Mouse (Mus musculus): ENCODE data around the gene Miox.

The Miox gene

GRCm38 (mm10) chr15:89334271-89334670, at the start of gene Miox:
TSS of gene Miox (plus strand) at chr15:89334398.
- peak; percentile 58 for DNase-seq

GRCm38 (mm10) chr15:89285004-89285403, 49.2 kb upstream of the Miox start:
- DNase-seq, result no peak

GRCm38 (mm10) chr15:89285478-89285877, 48.7 kb upstream of the Miox start:
- DNase-seq, result no peak

GRCm38 (mm10) chr15:89286114-89286513, 48.1 kb upstream of the Miox start:
- no peak for DNase-seq

- no peak for DNase-seq
These were observed 47.6 kb upstream of the Miox start for GRCm38 (mm10) chr15:89286582-89286981.

- DNase-seq, result no peak
These were observed 45.9 kb upstream of the Miox start for GRCm38 (mm10) chr15:89288227-89288767.

- no peak for DNase-seq
These were observed 44.7 kb upstream of the Miox start for GRCm38 (mm10) chr15:89289455-89289854.

GRCm38 (mm10) chr15:89291521-89291920, 42.7 kb upstream of the Miox start:
- DNase-seq, result no peak

- no peak for DNase-seq
These were observed 41.4 kb upstream of the Miox start for GRCm38 (mm10) chr15:89292795-89293194.

- DNase-seq, result no peak
These were observed 40.4 kb upstream of the Miox start for GRCm38 (mm10) chr15:89293778-89294177.

GRCm38 (mm10) chr15:89295580-89296165, 38.5 kb upstream of the Miox start:
- no peak for DNase-seq

GRCm38 (mm10) chr15:89296465-89296864, 37.7 kb upstream of the Miox start:
- peak; percentile 57 for DNase-seq

GRCm38 (mm10) chr15:89297695-89298094, 36.5 kb upstream of the Miox start:
- no peak for DNase-seq

- DNase-seq, result peak; percentile 46
These were observed 34.0 kb upstream of the Miox start for GRCm38 (mm10) chr15:89300180-89300579.

- peak; percentile 48 for DNase-seq
These were observed 33.6 kb upstream of the Miox start for GRCm38 (mm10) chr15:89300600-89300999.

GRCm38 (mm10) chr15:89305966-89306365, 28.2 kb upstream of the Miox start:
- no peak for DNase-seq

GRCm38 (mm10) chr15:89307461-89307860, 26.7 kb upstream of the Miox start:
- no peak for DNase-seq

GRCm38 (mm10) chr15:89308406-89309139, 25.6 kb upstream of the Miox start:
- DNase-seq, result no peak

GRCm38 (mm10) chr15:89309962-89310498, 24.2 kb upstream of the Miox start:
- DNase-seq, result no peak

- DNase-seq, result no peak
These were observed 20.8 kb upstream of the Miox start for GRCm38 (mm10) chr15:89313359-89313758.

GRCm38 (mm10) chr15:89314107-89314506, 20.1 kb upstream of the Miox start:
- no peak for DNase-seq

- peak; percentile 65 for DNase-seq
These were observed 19.5 kb upstream of the Miox start for GRCm38 (mm10) chr15:89314511-89315189.

GRCm38 (mm10) chr15:89315190-89315731, 18.9 kb upstream of the Miox start, which contains the start of gene Sbf1:
TSS of gene Sbf1 (minus strand) at chr15:89315311.
- DNase-seq, result peak; percentile 99

Data from kidney, postnatal 10 days (tissue).